Mouse (Mus musculus) R1 (cell line): ENCODE measurements at regions not wholly inside any gene's neighbourhood (a gene's known extent, or its start where the extent isn't known, plus 50 kb on each side); places are given as distances from the start of the nearest gene placed in this dataset.
A peak's percentile ranks its signal among the peaks of the same experiment; 100 is the strongest.

Source experiments
- DNase-seq: peaks from one replicate; pipeline ENCODE4 v3.0.0-alpha.2; 2018; ENCODE audit warnings: low read depth, low spot score

GRCm38 (mm10) chr9:22937686-22938391 is 285.0 kb upstream of the Bmper start:
- DNase-seq: no peak

- DNase-seq: no peak
Observed at GRCm38 (mm10) chr9:22944992-22945391, 277.9 kb upstream of the Bmper start.

GRCm38 (mm10) chr9:22945426-22945955 is 277.4 kb upstream of the Bmper start:
- DNase-seq: no peak

GRCm38 (mm10) chr9:22952571-22953442 is 270.1 kb upstream of the Bmper start:
- DNase-seq: no peak

GRCm38 (mm10) chr9:22962269-22962815 is 260.5 kb upstream of the Bmper start:
- no peak for DNase-seq

- no peak for DNase-seq
Observed at GRCm38 (mm10) chr9:22971312-22971711, 251.6 kb upstream of the Bmper start.

GRCm38 (mm10) chr9:22976748-22977147 is 246.1 kb upstream of the Bmper start:
- no peak for DNase-seq

- no peak for DNase-seq
Observed at GRCm38 (mm10) chr9:22979627-22980026, 243.2 kb upstream of the Bmper start.

- DNase-seq: no peak
Observed at GRCm38 (mm10) chr9:22989508-22989907, 233.4 kb upstream of the Bmper start.

GRCm38 (mm10) chr9:22993531-22993930 is 229.3 kb upstream of the Bmper start:
- DNase-seq: no peak

- no peak for DNase-seq
Observed at GRCm38 (mm10) chr9:22995564-22995963, 227.3 kb upstream of the Bmper start.

GRCm38 (mm10) chr9:22998306-22998705 is 224.6 kb upstream of the Bmper start:
- no peak for DNase-seq

- DNase-seq: no peak
Observed at GRCm38 (mm10) chr9:22999181-22999580, 223.7 kb upstream of the Bmper start.

GRCm38 (mm10) chr9:23000200-23000599 is 222.7 kb upstream of the Bmper start:
- DNase-seq: no peak

GRCm38 (mm10) chr9:23003195-23004061 is 219.4 kb upstream of the Bmper start:
- no peak for DNase-seq

GRCm38 (mm10) chr9:23005005-23005404 is 217.9 kb upstream of the Bmper start:
- DNase-seq: no peak

- peak; percentile 20 for DNase-seq
Observed at GRCm38 (mm10) chr9:23009462-23010183, 213.3 kb upstream of the Bmper start.

- DNase-seq: no peak
Observed at GRCm38 (mm10) chr9:23011316-23011959, 211.4 kb upstream of the Bmper start.

GRCm38 (mm10) chr9:23012130-23012529 is 210.7 kb upstream of the Bmper start:
- no peak for DNase-seq

- DNase-seq: peak; percentile 61
Observed at GRCm38 (mm10) chr9:23016733-23017132, 206.1 kb upstream of the Bmper start.
